Mouse (Mus musculus) E14TG2a.4 (cell line): ENCODE data around the gene Zbtb44.

Experiments
- H3K27me3 ChIP-seq: 2 replicates; pipeline ENCODE4 v1.6.1; 2014; ENCODE audit warnings: low read length, control low read depth; ENCODE audit not compliant: insufficient read depth
- H3K36me3 ChIP-seq: 2 replicates; pipeline ENCODE4 v1.6.1; 2014; ENCODE audit warnings: low read length, control low read depth; ENCODE audit not compliant: insufficient read depth
- H3K4me1 ChIP-seq: replicated peaks from 2 replicates; pipeline ENCODE4 v1.6.1; 2014; ENCODE audit warnings: low read depth, low read length, control low read depth
- H3K4me3 ChIP-seq: replicated peaks from 2 replicates; pipeline ENCODE4 v1.5.1; 2014; ENCODE audit warnings: mild to moderate bottlenecking, low read length
- H3K9me3 ChIP-seq: 2 replicates; pipeline ENCODE4 v1.6.1; 2014; ENCODE audit warnings: low read length, control low read depth
- CTCF ChIP-seq: conservative IDR thresholded peaks from 2 replicates; pipeline ENCODE4 v1.5.1; 2014; ENCODE audit warnings: low read length
- NANOG ChIP-seq: IDR thresholded peaks from 2 replicates; pipeline ENCODE4 v1.6.1; 2014; ENCODE audit warnings: borderline replicate concordance, low read length, mixed read lengths
- POU5F1 ChIP-seq: IDR thresholded peaks from 2 replicates; pipeline ENCODE4 v1.6.1; 2014; ENCODE audit warnings: low read length, borderline replicate concordance

Zbtb44 gene

GRCm38 (mm10) chr9:31089541-31089940 lies 59.1 kb downstream of the Zbtb44 start:
- no peak for TF ChIP-seq NANOG
- TF ChIP-seq POU5F1: no peak
- no peak for TF ChIP-seq CTCF
- Histone ChIP-seq H3K4me3 (no peak overlapping the region; the same call in 1 of the 2 replicates), H3K4me1 (peaks cover 42% of the 10 kb centered on the region), H3K36me3 (peaks cover 52% of the 10 kb centered on the region), H3K9me3 (no peaks in the 10 kb centered on the region), H3K27me3 (peaks cover 31% of the 10 kb centered on the region)

DNA sequence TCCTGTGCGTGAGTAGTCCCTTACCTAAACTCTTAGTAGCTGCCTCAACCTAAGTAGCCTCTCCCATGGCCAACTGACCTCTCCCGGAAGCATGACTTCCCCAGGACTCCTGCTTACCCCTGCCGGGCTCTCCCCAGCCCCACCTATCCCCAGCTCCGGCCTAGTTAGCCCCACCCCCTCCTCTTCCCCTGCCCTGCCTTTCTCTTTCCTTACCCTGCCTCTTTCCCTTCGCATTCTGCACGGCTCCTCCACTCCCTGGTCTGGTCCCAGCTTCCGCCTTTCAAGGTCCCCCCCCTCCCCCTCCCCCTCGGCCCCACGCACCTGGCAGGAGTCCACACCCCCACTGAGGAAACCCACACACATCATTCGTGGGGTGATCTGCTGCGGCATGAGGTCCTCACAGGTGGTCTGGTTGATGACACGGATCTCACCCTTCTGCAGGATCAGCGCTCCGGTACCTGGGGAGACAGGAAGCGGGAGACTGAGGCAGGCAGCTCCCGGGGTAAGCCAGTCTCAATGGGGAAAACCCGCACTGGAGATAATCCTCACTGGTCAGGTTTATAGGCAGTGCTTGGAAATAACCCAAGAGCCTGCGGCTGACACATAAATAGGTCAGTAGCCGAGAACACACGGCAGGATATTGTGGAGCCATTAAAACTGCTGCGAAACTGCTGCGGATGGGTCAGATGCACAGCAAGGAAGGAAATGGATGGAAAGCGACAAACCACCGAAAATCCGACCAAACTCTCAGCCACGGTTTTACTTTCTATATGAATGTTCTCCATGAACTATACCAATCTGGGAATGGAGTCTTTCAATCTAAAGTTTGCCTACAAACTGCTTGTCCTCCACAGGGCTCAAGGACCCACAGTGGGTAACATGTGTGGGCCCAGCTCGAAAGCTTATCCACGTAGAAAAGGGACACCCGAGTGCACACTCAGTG lies 59.9 kb downstream of the Zbtb44 start:
- Histone ChIP-seq H3K36me3 (peaks cover 57% of the 10 kb centered on the region), H3K4me1 (peaks cover 39% of the 10 kb centered on the region), H3K27me3 (peaks cover 25% of the 10 kb centered on the region), H3K9me3 (no peaks in the 10 kb centered on the region), H3K4me3 (peak overlapping the region; percentile 41; the same call in 1 of the 2 replicates)
- no peak for TF ChIP-seq NANOG
- TF ChIP-seq POU5F1: no peak
- no peak for TF ChIP-seq CTCF

DNA sequence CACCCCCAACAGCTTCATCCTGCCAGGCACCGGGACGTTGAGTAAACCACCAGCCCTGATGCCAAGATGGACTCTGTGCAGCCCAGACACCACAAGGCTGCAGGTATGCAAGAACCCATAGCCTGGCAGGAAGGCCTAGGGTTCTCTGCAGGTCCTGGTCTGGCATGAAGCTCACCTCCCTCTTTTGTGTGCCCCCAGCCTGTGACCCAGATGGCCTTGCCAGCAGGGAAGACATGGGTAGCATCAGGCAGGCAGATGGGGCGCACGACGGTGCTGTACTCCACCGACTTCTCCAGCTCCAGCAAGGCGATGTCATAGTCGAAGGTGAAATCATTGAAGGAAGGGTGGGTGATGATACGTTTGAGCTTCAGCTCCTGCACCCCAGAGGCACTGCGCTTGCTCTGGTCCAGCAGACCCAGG lies 60.7 kb downstream of the Zbtb44 start:
- H3K4me3 ChIP-seq: no peak overlapping the region
- TF ChIP-seq NANOG: no peak
- no peak for TF ChIP-seq POU5F1
- no peak for TF ChIP-seq CTCF
- peaks cover 65% of the 10 kb centered on the region for H3K36me3 ChIP-seq
- H3K9me3 ChIP-seq: no peaks in the 10 kb centered on the region
- H3K4me1 ChIP-seq: peaks cover 46% of the 10 kb centered on the region
- H3K27me3 ChIP-seq: peaks cover 24% of the 10 kb centered on the region

- Histone ChIP-seq H3K36me3 (peaks cover 76% of the 10 kb centered on the region), H3K9me3 (no peaks in the 10 kb centered on the region), H3K4me3 (peak overlapping the region; percentile 41), H3K4me1 (peaks cover 53% of the 10 kb centered on the region), H3K27me3 (peaks cover 18% of the 10 kb centered on the region)
- TF ChIP-seq POU5F1 (no peak), NANOG (no peak), CTCF (no peak)
Observed at GRCm38 (mm10) chr9:31092111-31092832, 61.8 kb downstream of the Zbtb44 start.

GRCm38 (mm10) chr9:31092833-31093195 lies 62.4 kb downstream of the Zbtb44 start:
- H3K4me3 ChIP-seq: peak overlapping the region; percentile 41
- peaks cover 13% of the 10 kb centered on the region for H3K27me3 ChIP-seq
- H3K9me3 ChIP-seq: no peaks in the 10 kb centered on the region
- TF ChIP-seq NANOG (no peak), POU5F1 (no peak), CTCF (no peak)
- peaks cover 77% of the 10 kb centered on the region for H3K36me3 ChIP-seq
- H3K4me1 ChIP-seq: peaks cover 54% of the 10 kb centered on the region

DNA sequence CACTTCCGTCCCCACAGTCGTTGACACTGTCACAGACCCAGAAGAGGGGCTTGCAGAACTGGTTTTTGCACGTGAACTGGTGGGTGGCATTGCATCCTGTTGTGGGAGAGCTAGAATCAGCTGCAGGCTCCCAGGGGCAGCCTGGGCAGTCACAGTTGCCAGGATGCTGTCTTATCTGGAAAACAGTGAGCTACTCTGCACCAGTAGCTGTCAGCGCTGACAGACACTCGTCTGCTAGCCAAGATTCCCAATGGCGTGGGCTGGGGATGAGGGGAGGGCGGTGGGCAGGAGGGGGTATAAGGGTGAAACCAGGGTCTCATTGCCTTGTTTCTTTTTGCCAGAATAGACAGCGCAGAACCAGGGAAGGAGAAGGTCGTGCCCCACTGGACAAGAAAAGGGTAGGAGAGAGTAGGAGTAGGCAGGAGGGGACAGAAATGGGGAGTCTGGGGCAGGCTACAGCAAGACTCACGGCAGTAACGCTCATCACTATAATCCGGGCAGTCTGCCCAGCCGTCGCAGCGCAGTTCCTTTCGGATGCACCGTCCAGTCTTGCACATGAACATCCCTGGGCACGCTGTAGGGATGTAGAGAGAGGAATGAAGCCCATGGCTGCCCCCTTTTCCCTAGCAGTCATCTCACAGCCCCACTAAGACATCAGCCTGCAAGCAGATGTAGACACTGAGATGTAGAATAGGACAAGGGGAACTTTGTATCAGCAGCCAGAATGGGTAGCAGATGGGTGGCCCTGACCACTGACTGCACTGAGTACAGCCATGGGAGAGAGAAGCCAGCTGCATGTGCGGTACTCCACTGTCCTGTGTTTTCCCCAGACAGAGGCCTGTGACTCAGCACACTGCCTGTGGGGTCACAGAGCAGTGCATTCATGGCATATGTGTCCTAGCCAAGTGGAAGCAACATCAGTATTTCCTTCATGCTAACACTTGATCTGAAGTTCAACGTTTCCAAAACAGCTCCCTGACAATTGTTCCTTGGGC lies 66.9 kb downstream of the Zbtb44 start:
- no peaks in the 10 kb centered on the region for H3K9me3 ChIP-seq
- TF ChIP-seq POU5F1: no peak
- TF ChIP-seq CTCF: no peak
- no peak for TF ChIP-seq NANOG

DNA sequence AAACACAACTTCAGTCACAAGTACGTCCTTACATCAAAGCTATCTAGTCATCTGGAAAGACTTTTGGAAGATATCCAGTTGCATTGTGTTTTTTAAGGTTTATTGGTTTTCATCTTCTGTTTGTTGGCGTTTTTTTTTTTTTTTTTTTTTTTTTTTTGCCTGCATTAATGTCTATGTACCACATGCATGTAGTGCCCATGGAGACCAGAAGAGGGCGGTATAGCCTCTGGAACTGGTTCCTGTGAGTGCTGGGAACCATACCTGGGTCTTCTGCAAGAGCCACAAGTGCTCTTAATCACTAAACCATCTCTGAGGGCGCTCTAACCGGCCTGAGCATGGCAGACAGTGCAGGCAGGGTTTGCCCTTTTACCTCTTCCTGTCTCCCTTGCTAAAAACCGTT lies 67.7 kb downstream of the Zbtb44 start:
- Histone ChIP-seq H3K4me1 (peaks cover 41% of the 10 kb centered on the region), H3K27me3 (no peaks in the 10 kb centered on the region), H3K4me3 (no peak overlapping the region), H3K36me3 (peaks cover 79% of the 10 kb centered on the region), H3K9me3 (no peaks in the 10 kb centered on the region)
- TF ChIP-seq POU5F1 (no peak), CTCF (peak; percentile 79), NANOG (no peak)

More for the DNA sequence above, 66.9 kb downstream of the Zbtb44 start:
- no peaks in the 10 kb centered on the region for H3K27me3 ChIP-seq
- no peak overlapping the region for H3K4me3 ChIP-seq
- peaks cover 80% of the 10 kb centered on the region for H3K36me3 ChIP-seq
- peaks cover 43% of the 10 kb centered on the region for H3K4me1 ChIP-seq
